Comparison of ENCODE assay signal across 9 mouse cellular contexts in the genomic region with DNA sequence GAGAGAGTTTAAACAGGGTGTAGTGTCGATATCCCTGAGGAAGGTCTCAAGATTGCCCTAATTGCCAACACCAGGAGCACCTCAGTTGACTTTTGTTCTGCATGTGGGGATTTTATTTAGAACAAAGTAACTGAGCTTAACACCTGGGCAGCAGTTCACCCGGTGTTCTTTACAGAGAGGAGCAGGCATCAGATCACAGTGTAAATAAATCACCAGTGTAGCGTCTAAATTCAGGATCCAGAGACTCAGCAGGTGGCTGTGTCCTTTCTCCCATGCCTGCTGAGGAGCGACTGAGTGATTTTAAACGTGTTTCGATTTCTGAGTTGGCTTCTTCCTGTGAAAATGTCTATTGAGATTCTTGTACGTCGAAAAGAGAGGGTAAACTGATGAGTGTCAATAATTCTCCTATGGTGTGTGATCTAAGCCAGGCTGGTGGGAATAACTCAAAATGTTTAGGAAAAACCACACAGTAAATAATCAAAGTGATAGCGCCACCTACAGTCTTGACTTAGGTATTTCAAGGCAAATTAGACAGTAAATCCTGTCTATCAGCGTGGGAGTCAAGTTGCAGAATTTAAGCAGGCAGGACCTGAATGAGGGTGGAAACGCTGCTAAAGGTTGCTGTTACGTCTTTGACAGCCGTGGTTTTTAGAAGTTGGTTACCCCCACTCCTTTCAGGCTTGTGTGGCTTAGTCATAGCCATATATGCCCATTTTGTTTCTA. TPM values are rescaled to one million over a fixed set of nuclear protein-coding genes. Genes with fewer than 3 reads are reported as not detected.
DNase-seq lines count a peak whose midpoint lies in the region; ATAC-seq lines count a peak whose summit lies in the region.
"Had no signal": no experiment of that assay in that cellular context is flagged by ENCODE, and none has a peak within 500 bp of the region (broad histone marks: within the 10 kb centered on the region; RNA-seq: fewer than 3 reads in every experiment).

No protein-coding gene starts in this region.

- no peak overlapping the region for H3K9ac ChIP-seq in forebrain, embryonic 13.5 days
- H3K9ac ChIP-seq: neural tube, embryonic 12.5 days had no signal

- H3K9me3 ChIP-seq in heart, embryonic 10.5 days = no peaks in the 10 kb centered on the region
- no peaks in the 10 kb centered on the region for H3K9me3 ChIP-seq in megakaryocyte, embryonic 14.5 days
- H3K9me3 ChIP-seq in forebrain, embryonic 13.5 days (replicated peaks) = no peaks in the 10 kb centered on the region
- H3K9me3 ChIP-seq: neural tube, embryonic 12.5 days had no signal

- intact Hi-C loops in gastrocnemius, postnatal 36 days (cut with DNase I) = loop anchor here (5.0 kb wide), 2 partner anchors 69 to 84 kb away; partner anchors contain the start of gene Clec9a

- DNase-seq in heart, adult 11 months = peak; percentile 87
- DNase-seq in heart, embryonic 10.5 days (ENCODE audit: low spot score) = no peak
- DNase-seq in A20 (ENCODE audit: low read depth, low spot score) = peak; percentile 49
- DNase-seq in R1 (ENCODE audit: low read depth, low spot score) = peak; percentile 54
- DNase-seq in heart, postnatal 4 days = peak; percentile 10
- no peak for DNase-seq in gastrocnemius, postnatal 36 days

- no peak overlapping the region for H3K27ac ChIP-seq in heart, embryonic 10.5 days
- no peak overlapping the region for H3K27ac ChIP-seq in forebrain, embryonic 13.5 days
- H3K27ac ChIP-seq: neural tube, embryonic 12.5 days had no signal

- 33% methylated on average over 13 of the region's 13 CpGs for WGBS in heart, embryonic 10.5 days
- 32% methylated on average over 13 of the region's 13 CpGs for WGBS in forebrain, embryonic 13.5 days

- H3K4me2 ChIP-seq in forebrain, embryonic 13.5 days = no peak overlapping the region
- H3K4me2 ChIP-seq: neural tube, embryonic 12.5 days had no signal

- no peaks in the 10 kb centered on the region for H3K36me3 ChIP-seq in heart, embryonic 10.5 days
- peaks cover 76% of the 10 kb centered on the region for H3K36me3 ChIP-seq in megakaryocyte, embryonic 14.5 days (replicated peaks; ENCODE audit: low read length)
- H3K36me3 ChIP-seq in forebrain, embryonic 13.5 days (ENCODE audit: poor library complexity, severe bottlenecking) = no peaks in the 10 kb centered on the region
- H3K36me3 ChIP-seq: neural tube, embryonic 12.5 days had no signal

- no peak for ATAC-seq in forebrain, embryonic 13.5 days

- no peak overlapping the region for H3K4me3 ChIP-seq in heart, embryonic 10.5 days
- peak overlapping the region; percentile 19 for H3K4me3 ChIP-seq in megakaryocyte, embryonic 14.5 days (replicated peaks)
- no peak overlapping the region for H3K4me3 ChIP-seq in forebrain, embryonic 13.5 days
- H3K4me3 ChIP-seq: neural tube, embryonic 12.5 days had no signal

- H3K4me1 ChIP-seq in heart, embryonic 10.5 days = no peaks in the 10 kb centered on the region
- peaks cover 42% of the 10 kb centered on the region for H3K4me1 ChIP-seq in megakaryocyte, embryonic 14.5 days
- no peaks in the 10 kb centered on the region for H3K4me1 ChIP-seq in forebrain, embryonic 13.5 days
- H3K4me1 ChIP-seq: neural tube, embryonic 12.5 days had no signal

- H3K27me3 ChIP-seq in heart, embryonic 10.5 days (ENCODE audit: insufficient read depth, poor library complexity, severe bottlenecking) = no peaks in the 10 kb centered on the region
- no peaks in the 10 kb centered on the region for H3K27me3 ChIP-seq in megakaryocyte, embryonic 14.5 days (replicated peaks)
- H3K27me3 ChIP-seq in forebrain, embryonic 13.5 days = no peaks in the 10 kb centered on the region
- H3K27me3 ChIP-seq: neural tube, embryonic 12.5 days had no signal

RNA-seq across cellular contexts. Expression of gene Clec1a, which starts 24.8 kb away (rescaled TPM):
- 0.48 and 0.54 TPM in 2 replicates for polyA plus RNA-seq in heart, embryonic 10.5 days (2016; fragmentation: Nextera tagmentation; extraction: Ambion mirVana)
- 10 to 100 TPM; 10.6 to 13.2 TPM for total RNA-seq in heart, postnatal 4 days (2021)
- polyA plus RNA-seq in megakaryocyte, embryonic 14.5 days (2012; ENCODE audit: insufficient read depth, low replicate concordance) = not detected in 2 replicates
- total RNA-seq in gastrocnemius, postnatal 36 days (2021) = 1 to 10 TPM; 2.2 to 2.6 TPM
- polyA plus RNA-seq in forebrain, embryonic 13.5 days (2015; fragmentation: Nextera tagmentation; extraction: Ambion mirVana) = 0.89 and 1.1 TPM in 2 replicates

RNA-seq across cellular contexts. Expression of gene Olr1, which starts 30.4 kb away (rescaled TPM):
- polyA plus RNA-seq in heart, embryonic 10.5 days (2016; fragmentation: Nextera tagmentation; extraction: Ambion mirVana) = 0.20 and 0.28 TPM in 2 replicates
- total RNA-seq in heart, postnatal 4 days (2021) = under 1 TPM; 0.26 to 0.41 TPM
- polyA plus RNA-seq in megakaryocyte, embryonic 14.5 days (2012; ENCODE audit: insufficient read depth, low replicate concordance) = 0.21 TPM in 1 of 2 replicates, not detected in the other
- not detected for total RNA-seq in gastrocnemius, postnatal 36 days (2021)
- not detected in 2 replicates for polyA plus RNA-seq in forebrain, embryonic 13.5 days (2015; fragmentation: Nextera tagmentation; extraction: Ambion mirVana)

RNA-seq across cellular contexts. Expression of gene Tmem52b, which starts 35.8 kb away (rescaled TPM):
- not detected in 2 replicates for polyA plus RNA-seq in heart, embryonic 10.5 days (2016; fragmentation: Nextera tagmentation; extraction: Ambion mirVana)
- not detected for total RNA-seq in heart, postnatal 4 days (2021)
- not detected in 2 replicates for polyA plus RNA-seq in megakaryocyte, embryonic 14.5 days (2012; ENCODE audit: insufficient read depth, low replicate concordance)
- total RNA-seq in gastrocnemius, postnatal 36 days (2021) = not detected
- not detected in 2 replicates for polyA plus RNA-seq in forebrain, embryonic 13.5 days (2015; fragmentation: Nextera tagmentation; extraction: Ambion mirVana)
- polyA plus RNA-seq: neural tube, embryonic 12.5 days had no signal

RNA-seq across cellular contexts. Expression of gene Gabarapl1, which starts 56.4 kb away (rescaled TPM):
- polyA plus RNA-seq in heart, embryonic 10.5 days (2016; fragmentation: Nextera tagmentation; extraction: Ambion mirVana) = 30.8 and 34.4 TPM in 2 replicates
- 10 to 100 TPM; 40.0 to 40.2 TPM for total RNA-seq in heart, postnatal 4 days (2021)
- polyA plus RNA-seq in megakaryocyte, embryonic 14.5 days (2012; ENCODE audit: insufficient read depth, low replicate concordance) = 25.5 and 160 TPM in 2 replicates
- 10 to 100 TPM; 38.1 to 59.3 TPM for total RNA-seq in gastrocnemius, postnatal 36 days (2021)
- 125 and 126 TPM in 2 replicates for polyA plus RNA-seq in forebrain, embryonic 13.5 days (2015; fragmentation: Nextera tagmentation; extraction: Ambion mirVana)

Comparison
In these comparisons a context has a peak if more than half of its experiments do, and no peak if none do; other contexts are left out.
1. DNase-seq: peak in heart, adult 11 months (single experiment), A20 (single experiment), R1 (single experiment) and heart, postnatal 4 days (single experiment); none in heart, embryonic 10.5 days (single experiment) and gastrocnemius, postnatal 36 days (0 of 2).